8 mouse cellular contexts compared by ENCODE assay signal in the genomic region with DNA sequence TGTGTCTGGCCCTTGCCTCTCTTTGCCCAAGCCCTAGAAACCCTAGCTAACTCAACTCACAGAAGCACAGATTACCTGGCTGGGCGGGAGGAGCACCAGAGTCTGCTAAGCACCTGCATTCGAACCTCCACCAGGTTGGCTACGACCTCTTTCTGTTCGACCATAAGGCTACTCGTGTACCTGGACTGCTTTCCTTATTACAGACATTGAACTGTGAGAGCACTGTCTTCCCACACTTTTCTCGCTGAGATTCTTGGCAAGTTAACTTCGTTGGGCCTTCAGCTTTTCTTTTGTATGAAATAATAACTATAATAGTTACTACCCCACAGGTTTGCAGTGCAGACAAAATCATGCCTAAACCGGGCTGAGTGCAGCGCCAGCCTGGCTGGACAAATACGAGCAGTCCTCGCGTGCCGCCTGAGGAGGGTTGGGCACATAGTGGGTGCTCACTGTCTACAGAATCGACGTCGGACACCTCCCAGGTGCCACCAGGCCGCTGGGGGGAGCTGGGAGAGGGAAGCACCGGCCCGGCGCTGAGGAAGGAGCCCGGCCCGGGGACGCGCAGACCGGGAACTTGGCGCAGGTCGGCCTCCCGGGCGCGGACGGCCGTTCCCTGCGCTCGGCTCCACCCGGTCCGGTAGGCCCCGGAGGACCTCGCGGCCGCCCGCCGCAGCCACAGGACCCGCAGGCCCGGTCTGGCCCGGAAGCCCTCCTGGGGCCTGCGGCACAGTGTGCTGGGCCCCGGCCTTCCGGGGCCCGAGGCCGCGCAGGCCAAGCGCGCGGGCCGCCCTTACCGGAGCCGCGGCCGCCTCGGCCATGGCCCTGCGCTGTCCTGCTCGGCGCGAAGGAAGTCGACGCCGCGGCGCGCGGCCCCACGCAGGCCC. TPM values are rescaled to one million over a fixed set of nuclear protein-coding genes. Genes with fewer than 3 reads are reported as not detected.
DNase-seq lines count a peak whose midpoint lies in the region; ATAC-seq and TF ChIP-seq lines count a peak whose summit lies in the region.

No protein-coding gene starts in this region.

- H3K4me3 ChIP-seq in CH12.LX (replicated peaks in 1 of 3; ENCODE audit: low read depth in 2 of 3, low read length in 2 of 3, poor library complexity in 1 of 3) = peak overlapping the region; percentile 60 to 86 (median 75)
- peak overlapping the region; percentile 82 for H3K4me3 ChIP-seq in forebrain, embryonic 11.5 days (ENCODE audit: low read depth, low read length)
- peak overlapping the region; percentile 85 for H3K4me3 ChIP-seq in heart, embryonic 16.5 days (ENCODE audit: low read length)
- peak overlapping the region; percentile 85 for H3K4me3 ChIP-seq in neural tube, embryonic 13.5 days
- peak overlapping the region; percentile 75 for H3K4me3 ChIP-seq in stomach, postnatal 0 days (ENCODE audit: low read depth, low read length)

- in situ Hi-C loops in CH12.LX (cut with MboI; ENCODE audit: low pct_ligation_motif_present, low pct_unique_long_range_greater_than_20kb, low sequenced_read_pairs) = no loop called here

- H3K4me1 ChIP-seq in CH12.LX (ENCODE audit: control insufficient read depth in 1 of 2, insufficient read depth in 2 of 2) = peaks cover 4 to 22% of the 10 kb centered on the region in 2 experiments; a peak in 2 of 4 replicates
- peaks cover 3% of the 10 kb centered on the region; the same call in 1 of the 2 replicates for H3K4me1 ChIP-seq in forebrain, embryonic 11.5 days (replicated peaks; ENCODE audit: control insufficient read depth, insufficient read depth, low read length)
- peaks cover 8% of the 10 kb centered on the region for H3K4me1 ChIP-seq in heart, embryonic 16.5 days (ENCODE audit: control insufficient read depth, insufficient read depth, low read length)
- H3K4me1 ChIP-seq in neural tube, embryonic 13.5 days (replicated peaks) = peaks cover 12% of the 10 kb centered on the region
- 0 out of 2 replicates have a peak, but pooled peaks cover 8% of the 10 kb centered on the region for H3K4me1 ChIP-seq in stomach, postnatal 0 days (replicated peaks; ENCODE audit: control insufficient read depth, insufficient read depth)

- H3K4me2 ChIP-seq in CH12.LX (ENCODE audit: insufficient read depth, low read depth, poor library complexity, severe bottlenecking) = peak overlapping the region; percentile 90
- peak overlapping the region; percentile 74 for H3K4me2 ChIP-seq in forebrain, embryonic 11.5 days (ENCODE audit: low read depth, low read length, severe bottlenecking)
- peak overlapping the region; percentile 79 for H3K4me2 ChIP-seq in heart, embryonic 16.5 days (ENCODE audit: low read depth, low read length)
- peak overlapping the region; percentile 76 for H3K4me2 ChIP-seq in neural tube, embryonic 13.5 days
- peak overlapping the region; percentile 57 for H3K4me2 ChIP-seq in stomach, postnatal 0 days (replicated peaks; ENCODE audit: low read depth)

- peak; percentile 88 for ATAC-seq in forebrain, embryonic 11.5 days (replicated peaks; ENCODE audit: low FRiP score)
- ATAC-seq in heart, embryonic 16.5 days (replicated peaks; ENCODE audit: extremely low read depth, insufficient read depth, low FRiP score) = peak; percentile 79
- peak; percentile 90 for ATAC-seq in neural tube, embryonic 13.5 days (ENCODE audit: low read depth)
- peak; percentile 89 for ATAC-seq in stomach, postnatal 0 days (ENCODE audit: low FRiP score, low TSS enrichment)

- H3K36me3 ChIP-seq in CH12.LX (replicated peaks in 1 of 2; ENCODE audit: control insufficient read depth in 1 of 2, insufficient read depth in 1 of 2, low read length in 1 of 2) = peaks cover 30 to 40% of the 10 kb centered on the region in 2 experiments
- H3K36me3 ChIP-seq in forebrain, embryonic 11.5 days (ENCODE audit: control insufficient read depth, insufficient read depth, low read length) = peaks cover 8% of the 10 kb centered on the region
- H3K36me3 ChIP-seq in heart, embryonic 16.5 days (ENCODE audit: control insufficient read depth, insufficient read depth) = peaks cover 25% of the 10 kb centered on the region
- H3K36me3 ChIP-seq in neural tube, embryonic 13.5 days = peaks cover 31% of the 10 kb centered on the region
- H3K36me3 ChIP-seq in stomach, postnatal 0 days (ENCODE audit: control insufficient read depth, insufficient read depth, low read length) = peaks cover 24% of the 10 kb centered on the region

- dilution Hi-C loops in CH12.LX (cut with MboI; ENCODE audit: extremely low pct_ligation_motif_present, extremely low pct_unique_long_range_greater_than_20kb, low sequenced_read_pairs) = no loop called here

- no peaks in the 10 kb centered on the region for H3K9me3 ChIP-seq in CH12.LX (replicated peaks; ENCODE audit: low read length)
- no peaks in the 10 kb centered on the region for H3K9me3 ChIP-seq in forebrain, embryonic 11.5 days (ENCODE audit: control insufficient read depth, low read length)
- H3K9me3 ChIP-seq in heart, embryonic 16.5 days (replicated peaks; ENCODE audit: control insufficient read depth, low read length) = no peaks in the 10 kb centered on the region
- H3K9me3 ChIP-seq in neural tube, embryonic 13.5 days = no peaks in the 10 kb centered on the region
- no peaks in the 10 kb centered on the region for H3K9me3 ChIP-seq in stomach, postnatal 0 days (ENCODE audit: control insufficient read depth, low read length)

- H3K27me3 ChIP-seq in CH12.LX (replicated peaks) = no peaks in the 10 kb centered on the region
- no peaks in the 10 kb centered on the region for H3K27me3 ChIP-seq in forebrain, embryonic 11.5 days (ENCODE audit: control insufficient read depth, insufficient read depth, low read length)
- no peaks in the 10 kb centered on the region; the same call in 1 of the 2 replicates for H3K27me3 ChIP-seq in heart, embryonic 16.5 days (ENCODE audit: control insufficient read depth, insufficient read depth, low read length)
- H3K27me3 ChIP-seq in neural tube, embryonic 13.5 days = no peaks in the 10 kb centered on the region
- H3K27me3 ChIP-seq in stomach, postnatal 0 days (ENCODE audit: control insufficient read depth, insufficient read depth, low read length) = no peaks in the 10 kb centered on the region

- peak in 1 of 2 experiments; percentile 38; a peak in 2 of 4 replicates for TF ChIP-seq CTCF in CH12.LX (conservative IDR thresholded peaks at IDR 0.05 in 1 of 2, IDR thresholded peaks at IDR 0.05 in 1 of 2; ENCODE audit: low read depth in 2 of 2, low read length in 2 of 2)
- TF ChIP-seq CTCF in stomach, postnatal 0 days (IDR thresholded peaks at IDR 0.05; ENCODE audit: low read depth) = peak; percentile 58

- DNase-seq in CH12.LX (ENCODE audit: extremely low read depth) = peak; percentile 61
- DNase-seq in c-Kit-positive CD71-positive TER-119-positive erythroid progenitor cells, embryonic 14.5 days (ENCODE audit: low spot score) = peak; percentile 40
- peak; percentile 83 for DNase-seq in forebrain, embryonic 11.5 days (ENCODE audit: low spot score)
- DNase-seq in kidney, postnatal 25 days = peak; percentile 70 to 87
- DNase-seq in lung, adult 18-20 months = peak; percentile 71 to 79
- DNase-seq in stomach, postnatal 0 days (ENCODE audit: low spot score) = peak; percentile 83

- peak overlapping the region; percentile 49 for H3K27ac ChIP-seq in CH12.LX (ENCODE audit: insufficient read depth, low read depth)
- peak overlapping the region; percentile 76 for H3K27ac ChIP-seq in forebrain, embryonic 11.5 days (ENCODE audit: low read depth, low read length)
- peak overlapping the region; percentile 88 for H3K27ac ChIP-seq in heart, embryonic 16.5 days (ENCODE audit: low read length)
- peak overlapping the region; percentile 89 for H3K27ac ChIP-seq in neural tube, embryonic 13.5 days (replicated peaks)
- H3K27ac ChIP-seq in stomach, postnatal 0 days (replicated peaks) = peak overlapping the region; percentile 98

- no peak for TF ChIP-seq POLR2A in CH12.LX (IDR thresholded peaks at IDR 0.05; ENCODE audit: low read depth, low read length)

- H3K79me2 ChIP-seq in CH12.LX (replicated peaks; ENCODE audit: control insufficient read depth, extremely low read depth, insufficient read depth, poor library complexity, severe bottlenecking) = peaks cover 14% of the 10 kb centered on the region

- TF ChIP-seq EP300 in CH12.LX (IDR thresholded peaks at IDR 0.05; ENCODE audit: low read length) = no peak
- no peak for TF ChIP-seq EP300 in stomach, postnatal 0 days (optimal IDR thresholded peaks at IDR 0.05)

- WGBS in forebrain, embryonic 11.5 days = 4% methylated on average over 53 of the region's 72 CpGs
- 5% methylated on average over 36 of the region's 72 CpGs for WGBS in heart, embryonic 16.5 days
- 3% methylated on average over 62 of the region's 72 CpGs for WGBS in neural tube, embryonic 13.5 days
- 2% methylated on average over 68 of the region's 72 CpGs for WGBS in stomach, postnatal 0 days

- peak overlapping the region; percentile 95 for H3K9ac ChIP-seq in CH12.LX (ENCODE audit: insufficient read depth, low read depth)
- peak overlapping the region; percentile 94 for H3K9ac ChIP-seq in forebrain, embryonic 11.5 days (ENCODE audit: low read length)
- H3K9ac ChIP-seq in heart, embryonic 16.5 days (ENCODE audit: low read length) = peak overlapping the region; percentile 97
- H3K9ac ChIP-seq in neural tube, embryonic 13.5 days = peak overlapping the region; percentile 98
- peak overlapping the region; percentile 96 for H3K9ac ChIP-seq in stomach, postnatal 0 days (ENCODE audit: low read length)

- TF ChIP-seq RAD21 in CH12.LX (IDR thresholded peaks at IDR 0.05; ENCODE audit: low read depth, low read length) = no peak

TF ChIP-seq in CH12.LX, 34 proteins besides CTCF, POLR2A, EP300 and RAD21 (continues in another document):
- TF ChIP-seq BHLHE40 (IDR thresholded peaks at IDR 0.05; ENCODE audit: low read depth, low read length) (peak; percentile 66), MAZ (IDR thresholded peaks at IDR 0.05; ENCODE audit: low read depth, low read length) (no peak)

RNA-seq across cellular contexts. Expression of a gene that starts 0.6 kb away (rescaled TPM):
- total RNA-seq in CH12.LX (2012; rRNA removed) (18.3 and 18.6 TPM in 2 replicates), CH12.LX (2014; rRNA removed) (17.9 and 18.2 TPM in 2 replicates)
- 18.7 and 18.8 TPM in 2 replicates for polyA plus RNA-seq in CH12.LX (2012; ENCODE audit: insufficient read length, low read depth)
- polyA plus RNA-seq in forebrain, embryonic 11.5 days (2014; fragmentation: Nextera tagmentation; extraction: Ambion mirVana) = 23.4 and 24.9 TPM in 2 replicates
- polyA plus RNA-seq in heart, embryonic 16.5 days (2015; fragmentation: Nextera tagmentation; extraction: Ambion mirVana) = 7.5 and 9.2 TPM in 2 replicates
- polyA plus RNA-seq in neural tube, embryonic 13.5 days (2015; fragmentation: Nextera tagmentation; extraction: Ambion mirVana) = 20.2 and 20.5 TPM in 2 replicates
- polyA plus RNA-seq in stomach, postnatal 0 days (2015; fragmentation: Nextera tagmentation; extraction: Ambion mirVana) = 8.7 and 10.3 TPM in 2 replicates

RNA-seq across cellular contexts. Expression of a gene that starts 37.1 kb away (rescaled TPM):
- total RNA-seq in CH12.LX (2012; rRNA removed) (10.9 and 16.5 TPM in 2 replicates), CH12.LX (2014; rRNA removed) (5.3 and 7.1 TPM in 2 replicates)
- polyA plus RNA-seq in CH12.LX (2012; ENCODE audit: insufficient read length, low read depth) = 13.6 and 15.4 TPM in 2 replicates
- polyA plus RNA-seq in forebrain, embryonic 11.5 days (2014; fragmentation: Nextera tagmentation; extraction: Ambion mirVana) = 10.8 and 12.3 TPM in 2 replicates
- 2.6 and 2.7 TPM in 2 replicates for polyA plus RNA-seq in heart, embryonic 16.5 days (2015; fragmentation: Nextera tagmentation; extraction: Ambion mirVana)
- 8.9 and 11.7 TPM in 2 replicates for polyA plus RNA-seq in neural tube, embryonic 13.5 days (2015; fragmentation: Nextera tagmentation; extraction: Ambion mirVana)
- polyA plus RNA-seq in stomach, postnatal 0 days (2015; fragmentation: Nextera tagmentation; extraction: Ambion mirVana) = 3.0 and 3.2 TPM in 2 replicates

Comparison
In these comparisons a context has a peak if more than half of its experiments do, and no peak if none do; other contexts are left out.
1. Peak in every context shown above with its lines: DNase-seq, ATAC-seq, H3K4me3 ChIP-seq and H3K27ac ChIP-seq.